Mouse (Mus musculus): ENCODE results near the gene Adgrf1.
"Not testable (repeated sequence)": the region's sequence is repeated elsewhere in the genome, so short reads cannot be mapped to it uniquely, and the experiment has no call there.

The Adgrf1 gene

GRCm38 (mm10) chr17:43266636-43267035, 3.5 kb upstream of the Adgrf1 start:
- DNase-seq (ENCODE audit: low spot score), result no peak

GRCm38 (mm10) chr17:43267046-43267749, 2.9 kb upstream of the Adgrf1 start:
- no peak for DNase-seq (ENCODE audit: low spot score)

- no peak for DNase-seq (ENCODE audit: low spot score)
Observed at GRCm38 (mm10) chr17:43276220-43276619, 6.1 kb downstream of the Adgrf1 start.

GRCm38 (mm10) chr17:43277223-43277622, 7.1 kb downstream of the Adgrf1 start:
- DNase-seq (ENCODE audit: low spot score), result no peak

GRCm38 (mm10) chr17:43279671-43280070, 9.5 kb downstream of the Adgrf1 start:
- no peak for DNase-seq (ENCODE audit: low spot score)

- no peak for DNase-seq (ENCODE audit: low spot score)
Observed at GRCm38 (mm10) chr17:43282353-43282752, 12.2 kb downstream of the Adgrf1 start.

- no peak for DNase-seq (ENCODE audit: low spot score)
Observed at GRCm38 (mm10) chr17:43282828-43283227, 12.7 kb downstream of the Adgrf1 start.

GRCm38 (mm10) chr17:43299515-43299914, 29.4 kb downstream of the Adgrf1 start:
- no peak for DNase-seq (ENCODE audit: low spot score)

- DNase-seq (ENCODE audit: low spot score), result no peak
Observed at GRCm38 (mm10) chr17:43325986-43326671, 56.0 kb downstream of the Adgrf1 start.

GRCm38 (mm10) chr17:43326726-43327700, 56.9 kb downstream of the Adgrf1 start:
- peak; percentile 33 for DNase-seq (ENCODE audit: low spot score)

- DNase-seq (ENCODE audit: low spot score), result no peak
Observed at GRCm38 (mm10) chr17:43327810-43328209, 57.7 kb downstream of the Adgrf1 start.

GRCm38 (mm10) chr17:43329216-43329615, 59.1 kb downstream of the Adgrf1 start:
- no peak for DNase-seq (ENCODE audit: low spot score)

- peak; percentile 24 for DNase-seq (ENCODE audit: low spot score)
Observed at GRCm38 (mm10) chr17:43329761-43330183, 59.6 kb downstream of the Adgrf1 start.

GRCm38 (mm10) chr17:43332686-43333085, 62.6 kb downstream of the Adgrf1 start:
- no peak for DNase-seq (ENCODE audit: low spot score)

GRCm38 (mm10) chr17:43334074-43334473, 63.9 kb downstream of the Adgrf1 start:
- DNase-seq (ENCODE audit: low spot score), result no peak

- DNase-seq (ENCODE audit: low spot score), result no peak
Observed at GRCm38 (mm10) chr17:43337643-43338042, 67.5 kb downstream of the Adgrf1 start.

- no peak for DNase-seq (ENCODE audit: low spot score)
Observed at GRCm38 (mm10) chr17:43338279-43338678, 68.2 kb downstream of the Adgrf1 start.

GRCm38 (mm10) chr17:43346499-43346898, 76.4 kb downstream of the Adgrf1 start:
- not testable (repeated sequence) for DNase-seq (ENCODE audit: low spot score)

- DNase-seq (ENCODE audit: low spot score), result no peak
Observed at GRCm38 (mm10) chr17:43357902-43358539, 87.9 kb downstream of the Adgrf1 start.

GRCm38 (mm10) chr17:43359826-43360619, 89.9 kb downstream of the Adgrf1 start, which contains the start of gene Adgrf5:
Gene Adgrf5 (plus strand): TSS chr17:43360451.
- DNase-seq (ENCODE audit: low spot score), result peak; percentile 18

- DNase-seq (ENCODE audit: low spot score), result no peak
Observed at GRCm38 (mm10) chr17:43361021-43361420, 90.9 kb downstream of the Adgrf1 start.

Data from ovary, postnatal 14 days (tissue).